Mouse (Mus musculus) ES-CJ7 (cell line): Measurements from ENCODE around the gene Lamb1.
A peak's percentile ranks its signal among the peaks of the same experiment; 100 is the strongest.

Source experiments
- DNase-seq: peaks from one replicate; pipeline ENCODE4 v3.0.0; 2011; ENCODE audit warnings: low read depth, low spot score

Lamb1 gene

DNA sequence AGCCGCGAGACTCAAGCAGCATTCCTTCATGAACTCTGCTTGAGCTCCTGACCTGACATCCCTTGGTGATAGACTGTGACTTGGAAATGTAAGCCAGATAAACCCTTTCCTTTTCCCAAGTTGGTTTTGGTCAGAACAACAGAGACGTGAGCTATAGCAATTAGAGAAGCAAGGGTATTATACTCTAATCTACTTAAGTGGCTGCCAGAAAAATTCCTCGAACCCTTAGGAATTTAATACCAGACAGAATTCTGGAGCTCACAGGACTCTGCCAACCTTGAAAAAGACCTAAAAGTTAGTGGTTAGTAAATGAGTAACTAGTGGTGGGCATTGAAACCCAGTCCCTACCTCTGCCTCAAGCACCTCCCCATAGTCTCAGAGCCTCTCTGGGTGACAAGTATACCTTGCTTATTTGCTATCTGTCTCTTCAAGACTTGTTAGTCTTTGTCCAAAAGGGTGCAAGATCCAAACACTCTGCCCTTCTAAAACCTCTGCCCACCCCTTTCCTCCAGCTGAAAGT, 18.6 kb downstream of the Lamb1 start:
- DNase-seq = no peak

DNA sequence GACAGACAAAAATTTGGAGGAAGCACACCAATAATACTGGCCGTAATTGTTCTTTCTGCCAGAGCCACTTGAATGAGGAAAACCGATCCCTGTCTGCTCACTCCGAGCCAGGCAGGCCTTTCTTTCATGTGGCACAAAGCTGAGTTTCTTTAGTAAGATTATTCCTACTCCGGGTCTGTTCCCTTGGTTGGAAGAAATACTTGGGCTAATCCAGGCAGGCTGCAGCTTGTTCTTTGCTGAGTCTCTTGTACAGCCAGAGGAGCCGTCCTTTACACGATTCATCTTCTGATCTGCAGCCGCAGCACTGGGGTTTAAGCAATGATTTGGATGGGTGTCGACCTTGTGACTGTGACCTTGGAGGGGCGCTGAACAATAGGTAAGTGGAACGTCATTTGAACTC, 24.0 kb downstream of the Lamb1 start:
- DNase-seq = peak; percentile 38

DNA sequence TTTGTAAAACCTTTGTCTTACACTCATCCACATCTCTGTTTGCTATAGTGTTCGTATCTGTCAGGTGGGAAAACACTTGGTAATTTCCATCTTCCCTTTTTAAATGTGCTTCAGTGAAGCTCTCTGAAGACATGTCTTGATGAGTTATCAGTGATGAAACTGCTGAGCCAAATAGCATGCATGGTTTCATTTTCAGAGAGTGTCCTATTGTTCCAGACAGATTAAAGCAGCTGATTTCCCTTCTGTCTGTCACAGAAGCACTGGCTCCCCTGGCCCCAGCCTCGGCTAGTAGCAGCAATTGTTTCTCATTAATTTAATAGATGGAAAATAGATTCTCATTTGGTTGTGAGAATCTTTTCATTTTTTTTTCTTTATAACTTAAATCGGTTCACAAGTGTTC, 25.9 kb downstream of the Lamb1 start:
- DNase-seq = no peak

GRCm38 (mm10) chr12:31293361-31294142, 28.5 kb downstream of the Lamb1 start:
- DNase-seq = peak; percentile 66

GRCm38 (mm10) chr12:31294526-31294925, 29.5 kb downstream of the Lamb1 start:
- no peak for DNase-seq

GRCm38 (mm10) chr12:31294996-31295395, 30.0 kb downstream of the Lamb1 start:
- DNase-seq = no peak

DNA sequence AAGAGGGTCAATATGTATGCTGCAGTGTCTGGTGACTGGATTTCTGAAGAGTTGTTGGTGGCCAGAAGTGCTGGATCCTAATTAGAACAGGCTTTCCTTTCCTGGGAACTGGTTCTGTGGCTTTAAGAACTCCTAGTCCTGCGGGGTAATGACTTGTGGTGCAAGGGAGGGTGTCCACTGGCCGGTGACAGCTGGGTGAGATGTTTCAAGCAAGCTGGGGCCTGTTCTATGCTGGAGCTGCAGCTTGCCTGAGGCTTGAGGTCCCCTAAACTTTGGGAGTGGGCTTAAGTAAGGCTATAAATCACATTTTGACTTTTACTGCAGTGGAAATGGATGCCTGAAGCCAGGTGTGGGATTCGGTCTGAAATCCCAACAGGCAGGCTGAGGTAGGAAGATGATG, 30.5 kb downstream of the Lamb1 start:
- DNase-seq = no peak

DNA sequence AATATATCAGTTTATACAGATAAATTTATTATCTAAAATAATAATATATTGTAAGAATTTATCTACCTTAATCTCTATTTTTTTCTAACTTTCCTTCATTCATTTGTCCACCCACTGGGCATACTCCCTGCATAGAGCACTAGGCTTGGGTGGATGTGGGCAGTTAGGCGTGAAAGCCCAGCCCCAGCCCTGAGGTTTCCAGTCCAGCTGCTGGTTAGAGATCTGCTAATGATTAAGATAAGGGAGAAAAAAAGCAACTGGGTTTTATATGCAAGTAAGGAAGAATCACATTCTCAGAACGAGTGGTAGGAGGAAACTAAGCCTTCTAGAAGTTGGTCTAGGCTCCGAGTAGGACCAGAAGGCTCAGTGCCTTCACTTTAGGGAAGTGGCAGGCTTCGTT, 31.1 kb downstream of the Lamb1 start:
- no peak for DNase-seq

GRCm38 (mm10) chr12:31298122-31298521, 33.1 kb downstream of the Lamb1 start:
- DNase-seq = no peak

DNA sequence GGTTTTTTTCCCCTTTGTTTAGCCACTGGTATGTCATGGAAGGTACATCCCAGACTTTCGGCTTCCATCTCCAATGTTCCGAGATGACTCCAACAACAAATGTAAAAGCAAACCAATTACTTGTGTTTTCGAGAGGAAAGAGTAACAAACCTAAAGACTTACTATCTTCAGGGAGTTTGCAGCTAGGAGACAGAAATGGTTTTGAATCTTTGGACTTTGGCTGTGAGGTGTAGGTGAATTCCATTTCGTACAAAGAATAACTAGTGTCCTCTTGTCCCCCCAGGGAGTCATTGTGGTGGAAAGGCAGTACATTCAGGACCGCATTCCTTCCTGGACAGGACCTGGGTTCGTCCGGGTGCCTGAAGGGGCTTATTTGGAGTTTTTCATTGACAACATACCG, 33.5 kb downstream of the Lamb1 start:
- no peak for DNase-seq

- DNase-seq = no peak
Measured at GRCm38 (mm10) chr12:31299126-31299525, 34.1 kb downstream of the Lamb1 start.

GRCm38 (mm10) chr12:31299676-31300197, 34.7 kb downstream of the Lamb1 start:
- no peak for DNase-seq

GRCm38 (mm10) chr12:31300276-31300675, 35.2 kb downstream of the Lamb1 start:
- no peak for DNase-seq

- DNase-seq = no peak
Measured at GRCm38 (mm10) chr12:31302266-31302665, 37.2 kb downstream of the Lamb1 start.

DNA sequence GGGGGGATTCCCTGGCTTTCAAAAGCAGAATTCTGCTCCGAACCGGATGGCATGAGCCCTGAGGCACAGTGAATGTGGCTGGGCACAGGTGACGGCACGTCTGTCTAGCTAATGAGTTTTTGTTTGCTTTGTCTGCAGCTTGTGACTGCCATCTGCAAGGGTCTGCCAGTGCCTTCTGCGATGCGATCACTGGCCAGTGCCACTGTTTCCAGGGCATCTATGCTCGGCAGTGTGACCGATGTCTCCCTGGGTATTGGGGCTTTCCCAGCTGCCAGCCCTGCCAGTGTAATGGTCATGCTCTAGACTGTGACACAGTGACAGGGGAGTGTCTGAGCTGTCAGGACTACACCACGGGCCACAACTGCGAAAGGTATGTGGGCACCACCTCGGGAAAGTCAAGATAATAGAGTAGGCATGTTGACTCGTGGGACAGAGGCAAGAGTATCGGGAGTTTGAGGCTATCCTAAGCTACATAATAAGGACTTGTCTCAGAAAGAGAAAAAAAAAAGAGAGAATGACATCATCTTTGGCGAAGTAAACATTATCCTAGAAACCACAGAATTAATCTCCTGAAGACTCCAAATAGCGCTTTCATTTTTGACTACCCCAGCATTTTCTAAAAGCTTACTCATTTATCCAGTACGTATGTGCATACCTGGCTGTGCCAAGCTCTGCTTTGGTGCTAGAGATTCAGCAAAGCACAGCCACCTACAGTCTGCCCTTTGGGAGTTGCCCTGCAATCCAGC, 37.9 kb downstream of the Lamb1 start:
- DNase-seq = no peak

DNA sequence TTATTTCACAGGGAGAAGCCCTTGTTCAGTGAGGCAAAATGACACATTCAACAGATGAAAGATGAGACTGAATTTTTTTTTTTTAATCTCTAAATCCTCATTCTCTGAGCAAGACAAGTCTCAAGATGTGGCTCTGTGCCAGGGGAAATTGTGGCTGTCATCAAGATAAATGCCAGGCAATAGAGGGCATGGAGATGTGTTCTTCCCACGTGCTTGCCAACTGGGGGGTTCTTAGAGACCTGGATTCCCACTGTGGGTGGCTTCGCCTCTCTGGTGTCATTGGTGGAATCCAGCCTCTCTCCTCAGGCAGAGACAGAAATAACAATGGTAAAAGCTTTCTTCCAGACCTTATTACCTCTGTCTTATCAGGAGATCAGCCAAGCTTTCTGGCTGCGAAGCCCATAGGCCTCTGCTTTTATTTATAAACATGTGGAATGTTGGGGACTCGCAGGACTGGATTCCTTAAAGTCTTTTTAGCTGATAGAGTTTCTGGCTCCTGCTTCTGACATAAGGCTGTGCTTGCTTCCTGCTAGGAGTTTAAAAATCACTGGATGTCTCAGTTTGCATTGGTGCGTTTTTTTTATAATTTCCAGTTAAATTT, 41.1 kb downstream of the Lamb1 start:
- DNase-seq = no peak

DNA sequence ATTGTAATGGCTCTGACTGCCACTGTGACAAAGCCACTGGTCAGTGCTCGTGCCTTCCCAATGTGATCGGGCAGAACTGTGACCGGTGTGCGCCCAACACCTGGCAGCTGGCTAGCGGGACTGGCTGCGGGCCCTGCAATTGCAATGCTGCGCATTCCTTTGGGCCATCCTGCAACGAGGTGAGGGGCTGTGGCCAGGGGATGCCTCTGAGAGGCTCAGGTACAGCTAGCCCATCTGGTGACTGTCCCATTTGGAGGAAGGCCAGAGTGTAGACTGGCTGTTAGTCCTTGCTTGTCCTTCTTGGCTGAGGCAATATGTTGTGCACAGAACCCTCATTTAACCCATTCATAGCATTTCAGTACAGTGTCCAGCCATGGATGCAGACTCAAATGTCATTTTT, 42.0 kb downstream of the Lamb1 start:
- no peak for DNase-seq

- no peak for DNase-seq
Measured at GRCm38 (mm10) chr12:31307756-31308155, 42.7 kb downstream of the Lamb1 start.

GRCm38 (mm10) chr12:31310687-31311086, 45.7 kb downstream of the Lamb1 start:
- no peak for DNase-seq

DNA sequence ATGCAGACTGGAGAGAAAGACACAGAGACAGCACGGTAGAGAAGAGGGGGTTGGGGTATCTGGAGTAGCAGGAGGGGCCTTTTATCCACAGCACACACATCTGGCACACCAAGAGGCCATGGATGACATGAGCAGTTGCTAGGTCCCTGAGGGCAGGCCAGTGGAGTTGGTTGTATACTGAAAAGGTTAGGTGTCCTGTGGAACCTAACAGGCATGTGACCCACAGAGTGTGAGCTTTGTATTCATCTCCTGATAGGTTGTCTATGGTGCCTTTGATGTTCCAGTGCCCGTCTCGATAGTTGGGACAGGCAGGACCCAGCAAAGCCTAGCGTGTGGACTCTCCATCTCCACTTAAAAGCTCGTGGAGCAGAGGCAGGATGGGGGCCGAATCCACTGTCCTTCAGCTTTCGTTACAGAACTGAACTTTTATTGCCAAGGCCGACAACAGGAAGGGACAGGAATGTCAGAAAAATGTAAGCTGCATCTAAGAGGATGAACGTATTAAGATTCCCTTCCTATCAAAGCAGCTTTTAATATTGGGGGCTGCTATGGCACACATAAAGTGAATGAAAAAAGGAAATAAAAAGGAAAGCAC, 46.7 kb downstream of the Lamb1 start:
- no peak for DNase-seq

DNA sequence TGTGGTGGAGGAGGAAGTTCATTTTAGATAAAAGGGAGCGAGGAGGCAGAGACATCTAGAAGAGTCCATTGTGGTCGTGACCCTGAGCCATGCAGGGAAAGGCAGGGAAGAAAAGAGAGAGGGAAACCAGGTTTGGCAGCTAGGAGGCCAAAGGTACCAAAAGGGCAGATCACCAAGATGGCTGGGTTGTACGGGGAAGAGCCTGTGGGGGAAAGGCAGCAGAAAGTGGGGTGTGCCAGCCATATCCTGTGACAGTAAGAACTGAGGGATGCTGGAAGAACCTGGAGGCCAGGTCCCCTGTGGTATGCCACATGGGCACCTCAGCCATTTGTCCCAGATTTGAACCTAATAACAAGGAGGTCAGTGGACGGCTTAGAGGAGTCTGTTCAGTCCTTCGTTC, 47.2 kb downstream of the Lamb1 start:
- DNase-seq = no peak

GRCm38 (mm10) chr12:31313136-31313535, 48.1 kb downstream of the Lamb1 start:
- DNase-seq = no peak
